Mouse (Mus musculus) activated CD4-positive, CD25-positive, alpha-beta regulatory T cell, adult 4 months (primary cell): ENCODE measurements at regions not wholly inside any gene's neighbourhood (a gene's known extent, or its start where the extent isn't known, plus 50 kb on each side); places are given as distances from the start of the nearest gene placed in this dataset.

Experiments used
- ATAC-seq: one replicate; pipeline ENCODE4 v1.8.0; 2017

GRCm38 (mm10) chr9:61862071-61862480 is 52.3 kb downstream of the Rplp1 start:
- ATAC-seq: no peak

DNA sequence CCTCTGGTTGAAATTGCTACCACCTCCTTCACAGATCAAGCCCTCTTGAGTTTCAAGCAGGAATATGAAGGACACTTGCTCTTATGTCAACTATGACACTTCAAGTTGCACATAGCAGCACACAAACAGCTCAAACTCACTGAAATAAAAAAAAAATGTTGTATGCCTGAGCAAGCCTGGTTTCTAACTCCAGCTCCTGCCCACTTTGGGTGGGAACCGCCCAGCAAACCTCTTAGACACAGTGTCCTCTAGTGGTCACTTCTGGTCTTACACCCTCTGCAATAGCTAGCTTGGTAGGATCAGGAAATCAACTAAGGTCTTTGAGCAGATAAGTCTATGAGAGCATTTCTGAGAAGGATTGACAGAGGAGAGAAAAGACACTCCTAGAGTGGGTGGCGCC is 54.2 kb downstream of the Rplp1 start:
- ATAC-seq: peak; percentile 55

DNA sequence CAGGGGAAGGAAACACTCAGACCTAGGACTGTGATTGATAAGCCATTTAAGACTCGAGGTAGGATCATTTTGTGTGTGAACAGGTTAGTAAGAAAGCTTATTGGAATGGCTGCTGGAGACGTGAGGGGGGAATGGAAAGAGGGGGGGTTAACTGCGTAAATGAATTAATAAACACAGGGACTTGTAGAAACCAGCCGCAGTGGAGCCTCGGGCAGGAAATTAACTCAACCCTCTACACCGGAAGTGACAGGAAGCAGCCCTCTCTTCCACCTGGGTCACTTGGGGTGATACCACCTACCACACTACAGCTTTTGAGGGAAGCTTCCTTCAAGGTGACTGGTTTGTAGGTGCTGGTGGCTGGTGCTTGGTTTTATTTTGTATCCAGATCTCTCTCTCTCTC is 54.9 kb downstream of the Rplp1 start:
- ATAC-seq: peak; percentile 87

DNA sequence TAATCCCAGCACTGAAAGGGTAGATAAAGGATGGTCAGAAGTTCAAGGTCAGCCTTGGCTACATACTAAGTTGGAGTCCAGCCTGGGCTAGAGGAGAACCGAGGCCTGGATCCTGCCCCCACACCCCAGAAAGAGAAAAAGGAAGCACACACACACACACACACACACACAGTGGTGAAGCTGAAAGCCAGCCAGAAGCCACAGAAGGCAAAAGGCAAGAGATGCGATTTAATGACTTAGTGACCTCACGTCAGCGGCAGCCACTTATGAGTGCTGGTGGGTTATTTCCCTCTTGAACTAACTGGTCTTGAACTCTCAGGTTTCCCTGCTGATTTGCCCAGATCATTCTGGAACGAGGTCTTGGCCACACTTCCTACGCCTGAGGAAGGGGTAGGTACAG is 56.5 kb downstream of the Rplp1 start:
- no peak for ATAC-seq

DNA sequence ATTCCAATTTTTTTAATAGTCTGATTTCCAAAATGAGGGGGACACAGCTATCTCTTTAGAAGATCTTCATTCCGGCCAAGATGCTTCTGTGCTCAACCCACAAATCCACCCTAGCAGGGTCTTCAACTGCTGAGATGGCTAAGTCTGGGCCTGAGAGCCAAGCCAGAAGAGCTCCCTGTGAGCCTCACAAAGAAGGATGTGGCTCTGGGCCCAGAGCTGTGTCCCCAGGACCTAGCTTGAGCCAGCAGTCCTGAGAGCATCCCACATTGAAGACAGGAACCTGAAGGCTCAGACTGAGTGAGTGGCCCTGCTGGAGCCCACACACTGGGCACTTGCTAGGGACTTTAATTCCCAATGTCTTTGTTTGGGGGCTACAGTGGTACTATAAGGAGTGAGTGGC is 57.7 kb downstream of the Rplp1 start:
- no peak for ATAC-seq

DNA sequence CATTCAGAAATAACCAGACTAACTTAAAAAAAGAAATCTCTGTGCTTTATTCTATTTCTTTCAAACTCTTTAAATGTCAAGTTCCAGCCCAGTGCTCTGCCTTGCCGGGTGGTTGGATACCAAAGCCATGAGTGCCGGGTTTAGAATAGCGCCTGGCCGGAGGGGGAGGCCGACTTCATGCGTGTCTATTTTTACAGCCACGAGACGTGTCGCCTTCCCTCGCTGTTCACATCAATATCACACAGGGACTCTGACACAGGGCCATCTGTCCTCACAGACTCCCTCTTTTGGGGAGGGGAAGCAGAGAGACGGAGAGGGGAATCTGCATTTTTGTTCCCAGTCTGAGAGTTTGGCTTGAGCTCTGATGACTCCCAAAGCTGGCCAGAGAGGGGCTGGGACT is 58.7 kb downstream of the Rplp1 start:
- no peak for ATAC-seq

DNA sequence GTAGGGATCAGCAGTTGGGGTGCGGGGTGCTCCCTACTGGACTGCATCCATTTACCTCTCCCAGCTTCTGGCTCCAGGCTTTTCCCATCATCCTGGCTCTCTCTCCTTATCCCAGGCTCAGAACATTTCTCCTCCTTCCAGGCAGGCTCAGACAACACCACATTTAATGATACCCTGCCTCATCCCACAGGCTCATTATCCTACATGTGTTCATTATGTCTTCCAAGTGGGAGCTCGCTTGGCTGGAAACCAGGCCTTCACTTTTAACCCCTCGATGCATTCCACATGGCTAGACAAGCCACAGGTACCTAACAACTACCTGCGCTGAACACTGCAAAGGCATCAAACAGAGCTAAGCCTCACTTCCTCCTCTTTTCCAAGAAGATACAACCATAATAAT is 60.5 kb downstream of the Rplp1 start:
- ATAC-seq: no peak

DNA sequence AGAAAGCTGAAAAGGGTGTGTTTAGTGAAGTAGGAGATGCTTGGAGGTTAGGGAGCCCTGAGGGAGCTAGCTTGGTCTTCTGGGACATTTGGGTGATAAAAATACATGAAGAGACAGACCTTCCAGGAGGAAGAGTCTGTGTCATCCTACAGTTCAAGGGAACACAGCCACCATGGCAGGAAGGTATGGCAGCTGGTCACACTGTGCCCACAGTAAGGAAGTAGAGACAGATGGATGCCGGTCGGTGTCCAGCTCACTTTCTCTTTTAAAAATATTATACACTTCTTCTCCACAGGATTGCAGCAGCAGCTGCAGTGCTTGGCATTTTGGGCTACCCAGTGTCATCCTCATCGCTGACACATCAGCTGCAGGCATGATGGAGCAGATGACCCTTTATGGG is 63.0 kb downstream of the Rplp1 start:
- no peak for ATAC-seq

GRCm38 (mm10) chr9:61848401-61848800 is 65.9 kb downstream of the Rplp1 start:
- ATAC-seq: no peak

- no peak for ATAC-seq
Observed at GRCm38 (mm10) chr9:61847496-61847895, 66.8 kb downstream of the Rplp1 start.

- no peak for ATAC-seq
Observed at GRCm38 (mm10) chr9:61844645-61845044, 69.7 kb downstream of the Rplp1 start.

- no peak for ATAC-seq
Observed at GRCm38 (mm10) chr9:61844141-61844540, 70.2 kb downstream of the Rplp1 start.

DNA sequence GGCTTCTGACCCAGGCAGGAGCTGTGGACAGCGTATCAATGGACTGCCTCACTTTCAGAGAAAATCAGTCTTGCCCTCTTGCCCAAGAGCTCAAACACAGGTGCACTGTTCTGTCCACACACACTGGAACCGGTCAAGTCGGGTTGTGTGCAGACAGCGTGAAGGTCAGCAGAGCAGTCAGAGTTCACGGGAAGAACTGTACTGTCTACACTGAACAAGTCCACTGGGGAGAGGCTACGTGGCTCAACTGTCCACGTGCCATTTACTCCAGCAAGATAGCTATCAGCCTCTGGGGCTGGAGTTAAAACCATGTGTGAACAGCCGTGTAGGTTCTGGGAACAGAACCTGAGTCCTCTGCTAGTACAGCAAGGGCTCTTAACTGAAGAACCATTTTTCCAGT is 70.8 kb downstream of the Rplp1 start:
- ATAC-seq: no peak

DNA sequence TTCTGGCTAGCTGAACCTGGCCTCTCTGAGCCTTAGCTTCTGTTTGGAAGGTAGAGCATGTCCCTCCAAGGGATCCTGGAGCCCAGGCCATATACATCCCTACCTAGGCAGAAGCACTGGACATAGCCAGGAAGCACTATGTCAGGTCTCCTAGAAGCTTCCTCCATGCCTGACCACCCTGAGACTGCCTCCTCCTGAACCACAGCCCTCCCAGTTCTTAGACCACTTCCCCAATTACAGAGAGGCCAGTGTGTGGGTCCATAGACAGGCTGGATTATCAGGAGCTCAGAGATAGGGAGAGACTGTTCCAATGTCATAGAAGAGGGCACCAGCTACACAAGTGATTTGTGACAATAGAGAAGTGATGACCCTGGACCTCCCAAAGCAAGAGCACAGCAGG is 72.0 kb downstream of the Rplp1 start:
- ATAC-seq: no peak

DNA sequence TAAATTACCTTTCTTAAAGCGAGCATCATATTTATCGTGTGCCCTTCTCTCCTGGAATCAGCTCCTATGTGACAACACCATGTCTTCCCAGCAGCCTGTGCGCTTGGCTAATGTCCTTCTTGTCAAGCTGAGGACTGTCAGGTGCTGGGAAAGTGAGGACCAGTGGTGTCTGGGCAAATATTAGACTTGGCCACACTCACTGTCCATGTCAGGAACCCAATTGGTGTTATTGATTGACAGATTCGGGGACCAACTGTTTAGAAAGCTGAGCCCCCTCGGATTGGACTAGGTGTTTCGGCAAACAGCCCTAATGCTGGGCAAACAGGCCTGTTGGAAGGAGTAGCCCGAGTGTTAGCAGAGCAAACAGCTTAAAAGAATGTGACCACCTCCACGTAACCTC is 73.1 kb downstream of the Rplp1 start:
- no peak for ATAC-seq

- ATAC-seq: no peak
Observed at GRCm38 (mm10) chr9:61840353-61840752, 74.0 kb downstream of the Rplp1 start.

DNA sequence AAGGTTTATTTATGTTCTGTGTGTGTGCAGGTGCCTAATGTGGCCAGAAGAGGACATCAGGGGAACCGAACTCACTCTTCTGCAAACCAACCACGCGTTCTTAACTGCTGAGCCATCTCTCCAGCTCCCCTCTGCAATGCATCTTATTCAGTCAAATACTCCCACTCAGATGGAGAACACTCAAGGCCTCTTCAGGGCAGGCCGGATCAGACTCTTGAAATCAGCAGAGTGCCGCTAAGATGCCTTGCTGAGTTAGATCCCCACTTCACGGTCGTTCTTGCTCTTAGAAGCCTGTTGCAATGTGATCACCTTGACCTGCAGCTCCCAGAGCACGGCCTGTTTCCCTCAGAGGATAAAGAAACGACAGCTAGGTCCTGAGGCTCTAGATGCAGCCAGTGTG is 81.1 kb downstream of the Rplp1 start:
- ATAC-seq: no peak

GRCm38 (mm10) chr9:61830236-61830635 is 84.1 kb downstream of the Rplp1 start:
- peak; percentile 91 for ATAC-seq

GRCm38 (mm10) chr9:61829736-61830135 is 84.6 kb downstream of the Rplp1 start:
- ATAC-seq: no peak

- ATAC-seq: no peak
Observed at GRCm38 (mm10) chr9:61829301-61829700, 85.0 kb downstream of the Rplp1 start.

DNA sequence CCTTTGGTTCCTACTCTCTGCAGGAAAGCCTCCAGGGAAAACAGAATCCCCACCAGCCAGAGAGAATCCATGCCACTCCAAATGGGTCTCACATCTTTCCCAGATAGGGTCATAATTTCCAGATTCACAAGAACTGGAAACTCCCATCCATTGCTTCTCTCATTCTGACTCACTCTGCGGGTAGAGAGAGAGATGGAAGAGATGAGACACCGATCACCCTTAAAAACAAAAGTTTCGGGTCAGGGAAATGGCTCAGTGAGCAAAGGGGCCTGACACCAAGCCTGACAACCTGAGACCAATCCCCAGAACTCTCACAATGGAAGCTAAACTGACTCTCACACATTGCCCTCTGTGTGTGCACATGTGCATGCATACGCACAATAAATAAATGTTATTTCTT is 86.6 kb downstream of the Rplp1 start:
- no peak for ATAC-seq

GRCm38 (mm10) chr9:61827014-61827413 is 87.3 kb downstream of the Rplp1 start:
- no peak for ATAC-seq

DNA sequence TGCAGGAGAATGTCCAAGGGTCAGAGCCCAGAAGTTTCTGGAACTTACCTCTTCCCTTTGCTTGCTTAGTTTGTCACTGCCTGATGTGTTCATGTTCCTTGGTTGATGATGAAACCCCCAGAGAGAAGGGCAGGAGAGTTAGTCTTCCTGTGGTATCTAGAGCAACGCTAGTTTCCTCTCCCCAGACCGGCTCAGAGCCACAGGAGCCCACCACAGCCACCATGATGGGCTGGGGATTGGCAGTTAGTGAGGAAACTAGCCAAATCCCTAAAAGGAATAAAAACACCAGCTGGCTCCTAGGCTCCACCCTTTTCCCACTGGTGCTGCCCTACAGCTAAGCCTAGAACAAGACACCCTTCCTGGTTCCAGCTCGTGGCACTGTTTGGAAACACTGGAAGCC is 87.9 kb downstream of the Rplp1 start:
- no peak for ATAC-seq

- no peak for ATAC-seq
Observed at GRCm38 (mm10) chr9:61825804-61826203, 88.5 kb downstream of the Rplp1 start.

GRCm38 (mm10) chr9:61819836-61820235 is 94.5 kb downstream of the Rplp1 start:
- ATAC-seq: peak; percentile 36

GRCm38 (mm10) chr9:61816589-61817179 is 97.7 kb downstream of the Rplp1 start:
- no peak for ATAC-seq
